Mouse (Mus musculus) heart, postnatal 36 days (tissue): ENCODE results near the gene Mfrp. TPM values are rescaled to one million over a fixed set of nuclear protein-coding genes. Genes with fewer than 3 reads are reported as not detected.

ENCODE experiments used
- DNase-seq, 2 experiments: peaks; one replicate each; pipeline ENCODE4 v3.0.0; 2021 to 2022
- intact Hi-C: fragments of 180-260 bp; cut with DNase I; formaldehyde crosslinking; loops from one replicate; pipeline ENCODE4 v1.15.1; 2025
- total RNA-seq, 2 experiments: library from RNA; stranded (reverse); gene quantifications; 2 replicates each; pipeline ENCODE4 v1.2.3; 2021

Mfrp gene
- total RNA-seq, 2 experiments from 2014 or later, result not detected

- DNase-seq, result peak; percentile 87 to 88
- intact Hi-C loops, result loop anchor here (1.0 to 5.0 kb wide), 4 partner anchors 22 to 267 kb away; no protein-coding TSS in a partner anchor
Measured at GRCm38 (mm10) chr9:44125546-44126428, 24.3 kb downstream of the Mfrp start.

- no peak for DNase-seq
- intact Hi-C loops, result loop anchor here (1.0 to 5.0 kb wide), 3 partner anchors 21 to 266 kb away; no protein-coding TSS in a partner anchor
Measured at GRCm38 (mm10) chr9:44126746-44127145, 25.2 kb downstream of the Mfrp start.

GRCm38 (mm10) chr9:44127351-44127801 lies 25.8 kb downstream of the Mfrp start:
- DNase-seq, result peak in 1 of 2 experiments; percentile 41
- intact Hi-C loops, result loop anchor here (5.0 kb wide), 1 partner anchor 265 kb away; no protein-coding TSS in a partner anchor

GRCm38 (mm10) chr9:44129633-44130032 lies 28.1 kb downstream of the Mfrp start:
- DNase-seq, result no peak
- intact Hi-C loops, result loop anchor here (5.0 kb wide), 1 partner anchor 263 kb away; no protein-coding TSS in a partner anchor

- peak; percentile 80 to 85 for DNase-seq
- intact Hi-C loops, result no loop called here
Measured at GRCm38 (mm10) chr9:44130034-44130433, 28.5 kb downstream of the Mfrp start.

GRCm38 (mm10) chr9:44130581-44131275 lies 29.2 kb downstream of the Mfrp start:
- intact Hi-C loops, result no loop called here
- DNase-seq, result peak; percentile 52 to 55

DNA sequence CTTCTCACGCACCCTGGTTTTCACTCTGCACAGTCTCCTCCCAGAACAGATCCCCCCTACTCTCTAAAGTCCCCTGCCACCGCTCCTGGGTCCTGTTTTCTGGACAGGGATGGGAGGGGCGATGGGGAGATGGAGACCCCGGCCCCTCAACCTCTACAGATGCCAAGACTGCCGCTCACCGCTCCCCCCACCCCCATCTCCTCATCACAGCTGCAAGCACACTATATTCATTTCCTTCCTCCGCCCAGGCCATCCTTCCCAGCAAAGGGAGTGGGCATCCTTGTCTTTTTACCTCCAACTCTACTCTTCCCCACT lies 29.7 kb downstream of the Mfrp start:
- intact Hi-C loops, result no loop called here
- DNase-seq, result no peak

GRCm38 (mm10) chr9:44132200-44132599 lies 30.7 kb downstream of the Mfrp start:
- intact Hi-C loops, result no loop called here

GRCm38 (mm10) chr9:44133287-44133686 lies 31.8 kb downstream of the Mfrp start:
- DNase-seq, result peak in 1 of 2 experiments; percentile 33
- intact Hi-C loops, result no loop called here

More at GRCm38 (mm10) chr9:44132200-44132599, 30.7 kb downstream of the Mfrp start:
- no peak for DNase-seq

GRCm38 (mm10) chr9:44134101-44134850 lies 32.7 kb downstream of the Mfrp start, which contains the start of gene Mcam:
Gene Mcam, plus strand, starts transcription at chr9:44134469.
- DNase-seq, result peak; percentile 68 to 69
- intact Hi-C loops, result no loop called here

- intact Hi-C loops, result no loop called here
- peak; percentile 64 to 65 for DNase-seq
Measured at GRCm38 (mm10) chr9:44134851-44135730, 33.6 kb downstream of the Mfrp start.

GRCm38 (mm10) chr9:44135731-44136411 lies 34.3 kb downstream of the Mfrp start:
- no peak for DNase-seq
- intact Hi-C loops, result no loop called here

DNA sequence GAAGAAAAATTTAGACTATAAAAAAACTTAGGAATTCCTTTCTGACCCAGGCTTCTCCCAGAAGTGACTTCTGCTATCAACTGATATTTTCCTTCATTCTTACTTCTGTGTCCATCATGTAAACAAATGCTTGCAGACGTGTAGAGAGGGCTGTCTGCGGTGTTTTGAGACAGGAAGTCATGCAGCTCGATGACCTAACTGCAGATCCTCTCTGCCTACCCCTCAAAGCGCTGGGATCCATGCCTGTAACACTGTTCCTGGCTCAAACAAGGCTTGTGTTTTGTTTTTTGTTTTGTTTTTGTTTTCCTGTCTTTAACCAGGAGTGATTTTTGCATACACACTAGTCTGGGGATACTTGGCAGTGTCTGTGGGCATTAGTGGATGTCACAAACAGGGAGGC lies 36.3 kb downstream of the Mfrp start:
- intact Hi-C loops, result no loop called here
- DNase-seq, result no peak

GRCm38 (mm10) chr9:44141951-44142350 lies 40.4 kb downstream of the Mfrp start:
- DNase-seq, result no peak
- intact Hi-C loops, result no loop called here

- DNase-seq, result no peak
- intact Hi-C loops, result no loop called here
Measured at GRCm38 (mm10) chr9:44143421-44143820, 41.9 kb downstream of the Mfrp start.

GRCm38 (mm10) chr9:44144023-44144717 lies 42.6 kb downstream of the Mfrp start:
- intact Hi-C loops, result no loop called here
- no peak for DNase-seq

GRCm38 (mm10) chr9:44144718-44145060 lies 43.2 kb downstream of the Mfrp start:
- no peak for DNase-seq
- intact Hi-C loops, result no loop called here

GRCm38 (mm10) chr9:44147290-44147689 lies 45.8 kb downstream of the Mfrp start:
- intact Hi-C loops, result loop anchor here (1.0 kb wide), 1 partner anchor 21 kb away; no protein-coding TSS in a partner anchor
- no peak for DNase-seq
